Mouse (Mus musculus) forebrain, postnatal 0 days (tissue): ENCODE measurements around the gene Coch. TPM values are rescaled to one million over a fixed set of nuclear protein-coding genes. Genes with fewer than 3 reads are reported as not detected.
"Not testable (repeated sequence)": the region's sequence is repeated elsewhere in the genome, so short reads cannot be mapped to it uniquely, and the experiment has no call there.

Experiments
- ATAC-seq: fragments of 200-750 bp; cut with Nextera tagmentation; 2 replicates; pipeline ENCODE4 v1.8.0; 2017; ENCODE audit warnings: mild to moderate bottlenecking, moderate library complexity
- DNase-seq: peaks from one replicate; pipeline ENCODE4 v3.0.0-alpha.2; 2015
- H3K27ac ChIP-seq: fragments of 300-500 bp; sonication (generic); 2 replicates; pipeline ENCODE4 v1.5.1; 2014; ENCODE audit warnings: low read depth, mild to moderate bottlenecking, antibody characterized with exemption, low read length, moderate library complexity, mixed read lengths
- H3K27me3 ChIP-seq: fragments of 300-500 bp; sonication (generic); 2 replicates; pipeline ENCODE4 v1.6.1; 2014; ENCODE audit warnings: mild to moderate bottlenecking, low read length, mixed read lengths; ENCODE audit not compliant: insufficient read depth
- H3K36me3 ChIP-seq: fragments of 300-500 bp; sonication (generic); 2 replicates; pipeline ENCODE4 v1.6.1; 2014; ENCODE audit warnings: mild to moderate bottlenecking, moderate library complexity; ENCODE audit not compliant: insufficient read depth
- H3K4me1 ChIP-seq: fragments of 300-500 bp; sonication (generic); 2 replicates; pipeline ENCODE4 v1.6.1; 2014; ENCODE audit warnings: antibody characterized with exemption; ENCODE audit not compliant: insufficient read depth
- H3K4me2 ChIP-seq: fragments of 300-500 bp; sonication (generic); 2 replicates; pipeline ENCODE4 v1.6.1; 2014; ENCODE audit warnings: low read depth, mild to moderate bottlenecking, moderate library complexity
- H3K4me3 ChIP-seq: fragments of 300-500 bp; sonication (generic); 2 replicates; pipeline ENCODE4 v1.5.1; 2014; ENCODE audit warnings: low read depth, low read length, mixed read lengths
- H3K9ac ChIP-seq: fragments of 300-500 bp; sonication (generic); 2 replicates; pipeline ENCODE4 v1.6.1; 2014; ENCODE audit warnings: mild to moderate bottlenecking
- H3K9me3 ChIP-seq: fragments of 300-500 bp; sonication (generic); 2 replicates; pipeline ENCODE4 v1.6.1; 2016; ENCODE audit warnings: low read length
- CTCF ChIP-seq: sonication (generic); IDR thresholded peaks from 2 replicates; pipeline ENCODE4 v1.5.1; 2016; ENCODE audit warnings: antibody characterized with exemption, control low read depth, low read depth
- WGBS: fragments of 180-500 bp; shearing (Covaris S2); extraction: QIAGEN DNeasy Blood & Tissue Kit; methylation state at CpG from one replicate; pipeline ENCODE4 v1.1.7; 2014; 5-methylcytosine and 5-hydroxymethylcytosine counted together
- polyA plus RNA-seq: library from polyadenylated mRNA; unstranded; fragments of >200 nt; fragmentation: Nextera tagmentation; extraction: Ambion mirVana; gene quantifications from 2 replicates; pipeline ENCODE4 v1.2.1, GENCODE M21; 2015
- total RNA-seq: library from RNA; depleted of rRNA; stranded (reverse); fragments of >200 nt; gene quantifications from 2 replicates; pipeline ENCODE4 v1.2.3, GENCODE M21; 2014; rRNA removed

Coch gene
- total and polyA plus RNA-seq, 2 experiments from 2014 or later, result 13.4 to 14.2 TPM

GRCm38 (mm10) chr12:51636260-51636659 lies 43.1 kb downstream of the Coch start:
- Histone ChIP-seq H3K27me3 (no peaks in the 10 kb centered on the region), H3K36me3 (no peaks in the 10 kb centered on the region), H3K4me1 (no peaks in the 10 kb centered on the region), H3K9me3 (no peaks in the 10 kb centered on the region), H3K27ac (no peak overlapping the region; the same call in 1 of the 2 replicates), H3K4me2 (no peak overlapping the region), H3K4me3 (no peak overlapping the region), H3K9ac (no peak overlapping the region)
- DNase-seq (no peak), ATAC-seq (no peak)
- TF ChIP-seq CTCF, result no peak
- 88% methylated on average over 2 of the region's 2 CpGs for WGBS

GRCm38 (mm10) chr12:51636689-51637470 lies 43.7 kb downstream of the Coch start:
- no peak overlapping the region for H3K9ac ChIP-seq
- no peak overlapping the region for H3K27ac ChIP-seq
- no peaks in the 10 kb centered on the region for H3K27me3 ChIP-seq
- H3K4me2 ChIP-seq, result no peak overlapping the region
- H3K4me1 ChIP-seq, result no peaks in the 10 kb centered on the region
- DNase-seq (no peak), ATAC-seq (no peak)
- WGBS, result 81% methylated on average over 2 of the region's 2 CpGs
- no peaks in the 10 kb centered on the region for H3K9me3 ChIP-seq
- no peak for TF ChIP-seq CTCF
- H3K36me3 ChIP-seq, result no peaks in the 10 kb centered on the region
- H3K4me3 ChIP-seq, result no peak overlapping the region

GRCm38 (mm10) chr12:51641871-51642270 lies 48.7 kb downstream of the Coch start:
- Histone ChIP-seq H3K27ac (no peak overlapping the region), H3K9ac (no peak overlapping the region), H3K4me3 (no peak overlapping the region), H3K36me3 (no peaks in the 10 kb centered on the region), H3K4me1 (no peaks in the 10 kb centered on the region), H3K4me2 (no peak overlapping the region), H3K27me3 (no peaks in the 10 kb centered on the region), H3K9me3 (no peaks in the 10 kb centered on the region)
- ATAC-seq, result no peak
- no peak for TF ChIP-seq CTCF
- no peak for DNase-seq
- 71% methylated on average over 6 of the region's 6 CpGs for WGBS

GRCm38 (mm10) chr12:51649401-51649800 lies 56.3 kb downstream of the Coch start:
- not testable (repeated sequence) for H3K9me3 ChIP-seq, DNase-seq, ATAC-seq, H3K27ac ChIP-seq, H3K4me2 ChIP-seq, H3K4me3 ChIP-seq, H3K27me3 ChIP-seq, H3K4me1 ChIP-seq, H3K9ac ChIP-seq
- peaks cover 15% of the 10 kb centered on the region for H3K36me3 ChIP-seq

Other genes with a start within 250 kb of the Coch start
- 28.2 and 39.7 TPM in 2 replicates for gene G2e3, start 245.3 kb upstream of the Coch start, total RNA-seq
- 9.3 and 11.7 TPM in 2 replicates for gene G2e3, start 245.3 kb upstream of the Coch start, polyA plus RNA-seq
- gene Scfd1, start 215.8 kb upstream of the Coch start, total RNA-seq, result 54.4 and 59.6 TPM in 2 replicates
- 62.4 and 67.5 TPM in 2 replicates for gene Scfd1, start 215.8 kb upstream of the Coch start, polyA plus RNA-seq
- gene Ap4s1, start 97.7 kb downstream of the Coch start, total RNA-seq, result 41.6 and 57.0 TPM in 2 replicates
- gene Ap4s1, start 97.7 kb downstream of the Coch start, polyA plus RNA-seq, result 60.2 and 65.6 TPM in 2 replicates
- gene Strn3, start 98.6 kb downstream of the Coch start, total RNA-seq, result 85.3 and 92.8 TPM in 2 replicates
- 25.6 and 30.8 TPM in 2 replicates for gene Strn3, start 98.6 kb downstream of the Coch start, polyA plus RNA-seq
- gene Hectd1, start 236.2 kb downstream of the Coch start, total RNA-seq, result 70.5 and 93.6 TPM in 2 replicates
- 18.2 and 27.6 TPM in 2 replicates for gene Hectd1, start 236.2 kb downstream of the Coch start, polyA plus RNA-seq